Mouse (Mus musculus) skeletal muscle tissue, adult 2 months (tissue): Measurements from ENCODE around the gene Xylt1.
A peak's percentile ranks its signal among the peaks of the same experiment; 100 is the strongest.

Experiments used
- DNase-seq: peaks from one replicate; pipeline ENCODE4 v3.0.0-alpha.2; 2012; ENCODE audit warnings: low read depth, low spot score

Xylt1 gene

GRCm38 (mm10) chr7:117380418-117381187, at the start of gene Xylt1:
Gene Xylt1 (plus strand): TSS chr7:117380979.
- peak; percentile 45 for DNase-seq

GRCm38 (mm10) chr7:117333936-117334335, 46.8 kb upstream of the Xylt1 start:
- no peak for DNase-seq

GRCm38 (mm10) chr7:117356316-117356715, 24.5 kb upstream of the Xylt1 start:
- no peak for DNase-seq

GRCm38 (mm10) chr7:117357425-117358194, 23.2 kb upstream of the Xylt1 start:
- DNase-seq = no peak

GRCm38 (mm10) chr7:117361281-117361680, 19.5 kb upstream of the Xylt1 start:
- no peak for DNase-seq

- no peak for DNase-seq
Observed at GRCm38 (mm10) chr7:117362493-117362892, 18.3 kb upstream of the Xylt1 start.

DNA sequence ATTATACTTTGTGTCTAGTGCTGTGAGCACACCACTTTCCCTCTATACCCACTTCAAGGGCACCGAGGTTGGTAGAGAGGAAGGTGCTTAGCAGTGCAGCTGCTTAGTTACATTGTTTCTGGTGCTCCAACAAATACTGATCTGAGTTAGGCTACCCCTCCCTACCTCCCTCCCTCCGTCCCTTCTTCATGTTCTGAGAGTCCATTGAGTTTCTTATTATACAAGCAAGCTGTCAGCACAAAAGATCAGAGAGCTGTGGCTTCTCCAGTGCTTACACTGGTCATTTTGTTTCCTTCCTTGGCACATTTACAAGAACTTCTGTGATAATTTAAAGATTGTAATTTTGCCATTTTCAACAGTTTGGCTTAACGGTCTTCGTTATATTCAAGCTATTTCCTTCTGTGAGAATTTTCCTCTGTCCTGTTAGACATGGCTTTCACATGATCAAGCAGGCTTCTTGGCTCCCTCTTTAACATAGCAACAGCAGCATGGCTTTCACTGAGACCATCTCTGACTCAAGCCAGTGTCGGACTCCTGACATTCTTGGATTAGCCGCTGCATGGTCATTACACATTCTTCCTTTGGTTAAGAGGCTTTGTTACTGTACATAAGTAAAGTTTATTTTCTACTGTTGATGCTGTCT, 12.0 kb upstream of the Xylt1 start:
- DNase-seq = no peak

DNA sequence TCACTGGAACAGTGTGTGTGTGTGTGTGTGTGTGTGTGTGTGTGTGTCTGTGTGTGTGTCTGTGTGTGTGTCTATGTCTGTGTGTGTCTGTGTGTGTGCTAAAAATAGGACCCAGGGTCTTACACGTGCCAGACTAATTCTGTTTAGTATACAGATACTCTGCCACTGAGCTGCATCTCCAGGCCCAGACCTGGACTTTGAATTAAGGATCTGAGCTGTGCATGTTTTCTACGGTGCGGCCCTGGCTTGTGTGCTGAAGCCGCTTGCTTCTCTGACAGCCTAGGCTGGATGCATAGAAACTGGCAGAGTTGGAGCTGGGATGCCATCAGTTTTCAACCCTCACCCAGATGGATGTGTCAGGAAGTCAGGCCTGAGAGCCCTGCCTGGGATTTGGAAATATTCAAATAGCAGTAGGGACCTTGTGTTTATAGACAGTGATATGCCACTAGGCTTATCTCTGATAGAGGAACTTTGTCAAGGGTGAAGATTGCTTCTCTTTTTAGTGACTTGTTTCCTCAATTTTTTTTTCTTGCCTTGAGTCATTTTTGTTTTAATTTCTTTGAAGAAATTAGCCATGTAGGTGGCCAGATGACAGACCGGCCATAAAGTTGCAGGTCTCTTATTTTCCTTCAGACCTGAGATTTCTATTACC, 11.4 kb upstream of the Xylt1 start:
- no peak for DNase-seq

DNA sequence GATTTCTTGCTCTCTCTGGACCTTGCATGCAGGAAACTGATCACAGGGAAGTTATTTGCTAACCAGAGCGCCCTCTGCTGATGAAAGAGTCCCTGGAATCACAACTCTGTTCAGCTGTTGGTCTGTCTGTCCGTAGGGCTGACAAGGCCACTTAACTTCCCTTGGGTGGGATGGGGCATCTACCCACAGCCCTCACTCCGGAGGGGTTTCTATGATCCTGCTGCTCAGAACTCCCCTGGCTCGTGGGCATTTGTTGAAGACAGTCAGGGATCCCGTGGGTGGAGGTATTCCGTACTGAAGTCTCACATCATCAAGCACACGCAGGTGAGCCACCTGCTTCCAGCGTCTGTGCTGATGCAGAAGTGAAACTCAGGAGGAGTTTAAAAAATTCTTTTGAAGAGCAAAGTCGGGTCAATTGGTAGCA, 4.9 kb upstream of the Xylt1 start:
- peak; percentile 30 for DNase-seq

GRCm38 (mm10) chr7:117377138-117377537, 3.6 kb upstream of the Xylt1 start:
- DNase-seq = no peak

DNA sequence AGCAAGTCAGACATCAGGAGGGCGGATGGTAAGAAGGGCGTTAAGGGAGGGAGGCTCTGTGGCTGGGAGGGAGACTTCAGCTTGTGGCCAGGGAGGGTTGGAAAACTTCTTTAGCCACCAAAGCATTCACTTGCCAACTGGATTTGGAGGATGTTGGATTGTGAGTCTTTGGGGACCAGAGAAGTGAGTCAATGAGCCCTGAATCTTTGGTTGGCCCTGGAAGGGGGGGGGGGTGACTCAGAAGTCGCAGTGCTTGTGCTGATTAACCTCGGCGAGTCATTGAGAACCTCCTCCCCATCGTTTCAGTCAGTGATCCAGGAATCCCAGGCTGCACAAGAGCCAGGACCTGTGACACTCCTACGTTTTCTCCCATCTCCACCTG, 752 bp upstream of the Xylt1 start:
- DNase-seq = peak; percentile 51

- peak; percentile 41 for DNase-seq
Observed at GRCm38 (mm10) chr7:117381188-117381981, 606 bp downstream of the Xylt1 start.

DNA sequence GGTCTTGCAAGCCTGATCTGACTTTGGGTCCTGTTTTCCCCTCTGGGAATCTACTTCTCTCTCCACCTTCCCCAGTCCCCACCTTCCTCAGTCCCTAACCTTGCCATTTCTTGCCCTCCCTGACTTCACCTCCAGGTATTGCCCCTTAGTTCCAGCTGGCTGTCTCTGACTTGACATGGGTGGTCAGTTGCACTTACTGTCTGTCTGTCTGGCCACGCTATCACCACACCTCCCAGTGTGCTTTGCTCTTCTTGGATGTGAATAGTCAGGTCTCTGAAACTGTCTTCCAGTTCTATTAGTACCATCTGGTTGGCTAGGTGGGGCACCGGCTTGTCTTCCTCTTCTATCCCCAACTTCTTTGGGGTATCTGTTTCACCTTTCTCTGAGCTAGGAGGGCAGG, 1.2 kb downstream of the Xylt1 start:
- DNase-seq = no peak

DNA sequence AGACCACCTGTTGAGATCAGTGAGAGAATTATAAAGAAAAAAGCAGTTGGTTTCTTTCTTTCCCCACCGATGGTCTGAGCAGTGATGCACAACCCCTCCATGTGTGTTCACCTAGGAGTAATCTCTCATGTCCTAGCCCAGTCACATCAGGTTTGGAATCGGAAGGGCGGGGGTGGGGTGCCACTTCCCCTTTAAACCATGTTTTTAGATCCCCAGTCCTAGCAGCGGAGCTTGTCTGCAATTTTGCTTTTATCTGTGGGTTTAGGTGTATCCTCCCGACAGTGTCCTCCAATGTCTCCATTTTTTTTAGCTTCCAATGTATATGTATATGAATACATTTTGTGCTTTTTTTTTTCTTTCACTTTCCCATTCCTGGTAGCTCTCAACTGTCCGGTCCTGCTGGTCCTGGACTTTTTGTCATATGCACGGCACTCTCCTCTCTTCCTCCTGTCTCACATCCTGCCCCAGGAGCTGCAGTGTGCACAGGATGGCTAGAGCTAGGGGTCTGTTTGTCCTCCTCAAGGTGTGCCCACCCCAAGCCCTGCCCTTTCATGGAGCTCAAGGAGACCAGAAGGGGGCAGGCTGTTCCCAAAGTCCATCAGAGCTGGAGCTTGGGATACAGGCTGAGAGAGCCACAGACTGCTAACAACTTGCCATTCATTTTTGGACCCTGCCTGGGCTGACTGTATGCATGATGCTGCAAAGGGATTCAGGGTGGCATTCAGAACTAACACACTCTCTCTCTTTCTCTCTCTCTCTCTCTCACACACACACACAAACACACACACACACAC, 2.6 kb downstream of the Xylt1 start:
- DNase-seq = peak; percentile 21

GRCm38 (mm10) chr7:117386376-117386775, 5.6 kb downstream of the Xylt1 start:
- DNase-seq = no peak

- DNase-seq = no peak
Observed at GRCm38 (mm10) chr7:117388284-117388988, 7.7 kb downstream of the Xylt1 start.

DNA sequence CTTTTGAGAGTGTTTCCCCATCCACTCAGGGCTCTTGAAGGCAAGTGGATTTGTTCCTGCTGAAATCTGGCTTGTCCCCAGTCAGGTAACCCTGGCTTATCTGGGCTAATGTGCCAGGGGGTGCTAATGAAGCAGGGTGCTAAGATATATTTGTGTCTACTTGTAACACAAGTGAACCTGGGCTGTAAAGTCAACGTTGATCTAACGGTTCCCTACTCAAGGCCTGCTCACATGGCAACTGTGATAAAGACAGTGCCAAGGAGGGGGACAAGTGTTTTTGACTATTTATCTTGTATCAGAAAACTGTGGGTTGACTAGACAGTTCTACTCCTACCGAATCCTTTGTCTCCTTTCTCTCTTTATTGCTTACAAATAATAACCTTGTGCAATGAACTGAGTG, 8.3 kb downstream of the Xylt1 start:
- DNase-seq = no peak

DNA sequence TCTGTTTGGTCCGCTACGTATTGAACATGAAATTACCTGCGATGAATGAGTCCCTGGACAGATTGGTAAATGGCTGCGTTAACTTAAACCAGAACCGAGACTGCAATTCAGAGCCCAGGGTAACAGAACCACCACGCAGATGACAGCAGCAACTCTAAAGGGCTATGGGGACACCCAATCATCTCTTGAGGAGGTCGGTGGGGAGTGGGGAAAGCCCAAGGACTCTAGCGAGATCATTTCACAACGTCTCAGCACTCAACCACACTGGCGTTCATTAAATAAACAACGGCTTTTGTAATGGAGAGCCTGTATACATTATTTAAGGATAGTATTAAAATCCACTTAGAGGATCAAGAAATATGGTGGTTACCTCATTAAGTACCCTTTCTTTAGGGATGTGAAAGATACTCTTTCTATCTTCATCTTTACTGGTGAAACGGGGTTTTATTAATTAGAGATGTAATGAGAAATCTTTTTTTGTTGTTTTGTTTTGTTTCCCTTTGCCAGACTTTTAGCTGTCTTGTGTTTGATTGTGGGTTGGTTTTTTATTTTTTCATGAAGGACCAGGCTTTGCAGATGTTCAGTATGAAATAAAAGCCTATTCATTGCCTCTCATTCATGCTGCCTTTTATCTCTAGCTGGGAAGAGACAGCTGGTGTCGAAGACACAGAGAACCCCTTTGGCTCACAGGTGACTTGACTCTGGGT, 12.2 kb downstream of the Xylt1 start:
- no peak for DNase-seq

- no peak for DNase-seq
Observed at GRCm38 (mm10) chr7:117393976-117394375, 13.2 kb downstream of the Xylt1 start.
